In genomic region chr8:111517466-111517865, GRCm38 (mm10) we compare ENCODE assay signal across 23 mouse cellular contexts.
"Had no signal": no experiment of that assay in that cellular context is flagged by ENCODE, and none has a peak within 500 bp of the region (broad histone marks: within the 10 kb centered on the region; RNA-seq: fewer than 3 reads in every experiment).

No protein-coding gene starts in this region.

- H3K27ac ChIP-seq: gastrocnemius, adult 2 months; heart, embryonic 10.5 days; hindbrain, embryonic 10.5 days; hindbrain, embryonic 12.5 days; hindbrain, embryonic 14.5 days; intestine, embryonic 15.5 days; layer of hippocampus, adult 2 months; left cerebral cortex, adult 2 months; limb, embryonic 10.5 days; limb, embryonic 12.5 days had no signal

- ATAC-seq: hindbrain, embryonic 16.5 days; inflammation-experienced regulatory T-cells, adult 6 months; intestine, embryonic 15.5 days had no signal

- H3K4me1 ChIP-seq: intestine, embryonic 15.5 days had no signal

- H3K9ac ChIP-seq: heart, embryonic 12.5 days; hindbrain, embryonic 12.5 days; hindbrain, embryonic 14.5 days; intestine, embryonic 15.5 days; limb, embryonic 12.5 days had no signal

- H3K4me3 ChIP-seq: gastrocnemius, adult 2 months; heart, embryonic 10.5 days; heart, embryonic 12.5 days; hindbrain, embryonic 10.5 days; hindbrain, embryonic 12.5 days; intestine, embryonic 15.5 days; layer of hippocampus, adult 2 months; left cerebral cortex, adult 2 months; limb, embryonic 10.5 days; limb, embryonic 12.5 days had no signal

- H3K27me3 ChIP-seq: heart, embryonic 12.5 days; hindbrain, embryonic 12.5 days; intestine, embryonic 15.5 days; limb, embryonic 12.5 days had no signal

- H3K9me3 ChIP-seq: heart, embryonic 10.5 days; hindbrain, embryonic 10.5 days; hindbrain, embryonic 12.5 days; intestine, embryonic 15.5 days; limb, embryonic 10.5 days; limb, embryonic 12.5 days had no signal

- H3K4me2 ChIP-seq: heart, embryonic 12.5 days; hindbrain, embryonic 12.5 days; hindbrain, embryonic 14.5 days; intestine, embryonic 15.5 days; limb, embryonic 12.5 days had no signal

- DNase-seq: gastrocnemius, adult 2 months; gastrocnemius, postnatal 10 days; gastrocnemius, postnatal 25 days; heart, adult 18-20 months; heart, postnatal 10 days; heart, postnatal 4 days; kidney, adult 18-20 months; kidney, adult 8-10 months; kidney, postnatal 10 days; kidney, postnatal 25 days; kidney, postnatal 4 days had no signal
